In genomic region chr9:9127041-9127755, GRCm38 (mm10) we compare ENCODE assay signal across 11 mouse cellular contexts.
DNase-seq lines count a peak whose midpoint lies in the region; ATAC-seq and TF ChIP-seq lines count a peak whose summit lies in the region.
"Had no signal": no experiment of that assay in that cellular context is flagged by ENCODE, and none has a peak within 500 bp of the region (broad histone marks: within the 10 kb centered on the region; RNA-seq: fewer than 3 reads in every experiment).

No protein-coding gene starts in this region.

- peaks cover 66% of the 10 kb centered on the region for H3K79me2 ChIP-seq in myocyte (ENCODE audit: control insufficient read depth, insufficient read depth)

- no peaks in the 10 kb centered on the region for H3K9me3 ChIP-seq in lung, embryonic 15.5 days
- H3K9me3 ChIP-seq in midbrain, embryonic 11.5 days (ENCODE audit: control insufficient read depth, low read length): no peaks in the 10 kb centered on the region
- H3K9me3 ChIP-seq: embryonic facial prominence, embryonic 15.5 days; G1E; liver, embryonic 15.5 days had no signal

- no peak for DNase-seq in lung, adult 2 months
- DNase-seq in adrenal gland, postnatal 10 days: peak; percentile 70
- DNase-seq in midbrain, embryonic 11.5 days (ENCODE audit: low spot score, missing footprints): no peak
- DNase-seq in right cerebral cortex, postnatal 36 days (ENCODE audit: low spot score in 2 of 2): no peak
- DNase-seq in right cerebral cortex, postnatal 4 days: no peak

- ATAC-seq in lung, embryonic 15.5 days (ENCODE audit: borderline replicate concordance, extremely low read depth, low FRiP score, low TSS enrichment): peak; percentile 31; the same call in 1 of the 2 replicates
- ATAC-seq in midbrain, embryonic 11.5 days (ENCODE audit: low FRiP score): no peak

- TF ChIP-seq POLR2A in lung, adult 2 months (IDR thresholded peaks at IDR 0.05; ENCODE audit: borderline replicate concordance, extremely low read depth, low read depth, low read length): no peak
- no peak for TF ChIP-seq POLR2A in embryonic fibroblast, embryonic 13.5 days (IDR thresholded peaks at IDR 0.05; ENCODE audit: low read depth, low read length)
- TF ChIP-seq POLR2A in myocyte (IDR thresholded peaks at IDR 0.05; ENCODE audit: insufficient read length, low read depth): no peak

- H3K4me3 ChIP-seq in lung, embryonic 15.5 days: no peak overlapping the region
- H3K4me3 ChIP-seq in lung, adult 2 months (replicated peaks; ENCODE audit: extremely low read depth, low read depth, low read length): no peak overlapping the region
- no peak overlapping the region for H3K4me3 ChIP-seq in embryonic fibroblast, embryonic 13.5 days (ENCODE audit: insufficient read depth, low read length)
- no peak overlapping the region for H3K4me3 ChIP-seq in myocyte
- no peak overlapping the region for H3K4me3 ChIP-seq in midbrain, embryonic 11.5 days (ENCODE audit: low read depth, low read length)
- H3K4me3 ChIP-seq: embryonic facial prominence, embryonic 15.5 days; liver, embryonic 15.5 days had no signal

- no peaks in the 10 kb centered on the region for H3K36me3 ChIP-seq in lung, embryonic 15.5 days
- no peaks in the 10 kb centered on the region for H3K36me3 ChIP-seq in myocyte (ENCODE audit: control insufficient read depth, insufficient read depth)
- no peaks in the 10 kb centered on the region for H3K36me3 ChIP-seq in midbrain, embryonic 11.5 days (ENCODE audit: control insufficient read depth, insufficient read depth, low read length)
- H3K36me3 ChIP-seq: embryonic facial prominence, embryonic 15.5 days; G1E; liver, embryonic 15.5 days had no signal

- no peak overlapping the region for H3ac ChIP-seq in myocyte (ENCODE audit: control insufficient read depth, insufficient read length)

- H3K27me3 ChIP-seq in lung, embryonic 15.5 days: no peaks in the 10 kb centered on the region
- H3K27me3 ChIP-seq in myocyte (ENCODE audit: control insufficient read depth, insufficient read depth, insufficient read length): no peaks in the 10 kb centered on the region
- no peaks in the 10 kb centered on the region for H3K27me3 ChIP-seq in midbrain, embryonic 11.5 days (ENCODE audit: control insufficient read depth, insufficient read depth, low read length)
- H3K27me3 ChIP-seq: embryonic facial prominence, embryonic 15.5 days; liver, embryonic 15.5 days had no signal

- WGBS in lung, embryonic 15.5 days: 29% methylated on average over 4 of the region's 4 CpGs
- 31% methylated on average over 4 of the region's 4 CpGs for WGBS in lung, adult 2 months
- 54% methylated on average over 4 of the region's 4 CpGs for WGBS in midbrain, embryonic 11.5 days

- no peak overlapping the region for H3K9ac ChIP-seq in lung, embryonic 15.5 days
- no peak overlapping the region for H3K9ac ChIP-seq in midbrain, embryonic 11.5 days (ENCODE audit: low read length)
- H3K9ac ChIP-seq: embryonic facial prominence, embryonic 15.5 days; liver, embryonic 15.5 days had no signal

- H3K27ac ChIP-seq in lung, embryonic 15.5 days: no peak overlapping the region; the same call in 1 of the 2 replicates
- H3K27ac ChIP-seq in embryonic fibroblast, embryonic 13.5 days (ENCODE audit: insufficient read depth, low read length): peak overlapping the region; percentile 70
- no peak overlapping the region for H3K27ac ChIP-seq in midbrain, embryonic 11.5 days (ENCODE audit: low read depth, low read length)
- H3K27ac ChIP-seq: embryonic facial prominence, embryonic 15.5 days; liver, embryonic 15.5 days had no signal

- no peak overlapping the region for H3K4me2 ChIP-seq in lung, embryonic 15.5 days
- H3K4me2 ChIP-seq in myocyte (ENCODE audit: low read depth): peak overlapping the region; percentile 74
- H3K4me2 ChIP-seq in midbrain, embryonic 11.5 days: no peak overlapping the region
- H3K4me2 ChIP-seq: embryonic facial prominence, embryonic 15.5 days; liver, embryonic 15.5 days had no signal

- TF ChIP-seq CTCF in lung, adult 2 months (IDR thresholded peaks at IDR 0.05; ENCODE audit: insufficient read depth, low read length): no peak
- no peak for TF ChIP-seq CTCF in embryonic fibroblast, embryonic 13.5 days (IDR thresholded peaks at IDR 0.05; ENCODE audit: borderline replicate concordance, insufficient read depth, low read length)

- H3K4me1 ChIP-seq in lung, embryonic 15.5 days: peaks cover 10% of the 10 kb centered on the region
- H3K4me1 ChIP-seq in lung, adult 2 months (ENCODE audit: control insufficient read depth, insufficient read depth, low read length): no peaks in the 10 kb centered on the region; the same call in 1 of the 2 replicates
- peaks cover 15% of the 10 kb centered on the region for H3K4me1 ChIP-seq in embryonic fibroblast, embryonic 13.5 days (ENCODE audit: control insufficient read depth, insufficient read depth, low read length)
- H3K4me1 ChIP-seq in midbrain, embryonic 11.5 days (ENCODE audit: control insufficient read depth, insufficient read depth, low read length): no peaks in the 10 kb centered on the region
- H3K4me1 ChIP-seq: liver, embryonic 15.5 days had no signal

TF ChIP-seq in myocyte, 11 proteins besides CTCF, POLR2A, EP300 and RAD21:
- TF ChIP-seq MYOG (IDR thresholded peaks at IDR 0.05; ENCODE audit: control insufficient read depth in 1 of 3, insufficient read depth in 1 of 3, insufficient read length in 2 of 3, low read depth in 2 of 3): no peak
- no peak for TF ChIP-seq MYOD1 (IDR thresholded peaks at IDR 0.05; ENCODE audit: control insufficient read depth in 1 of 3, insufficient read length in 2 of 3, low read depth in 2 of 3)
- TF ChIP-seq TCF12 (IDR thresholded peaks at IDR 0.05; ENCODE audit: insufficient read depth, poor library complexity, severe bottlenecking): no peak
- 0 out of 2 replicates have a peak, but pooled peaks have one; percentile 46 for TF ChIP-seq CEBPB (IDR thresholded peaks at IDR 0.05; ENCODE audit: insufficient read depth, poor library complexity, severe bottlenecking)
- TF ChIP-seq POLR2AphosphoS2 (IDR thresholded peaks at IDR 0.05; ENCODE audit: insufficient read length, low read depth): no peak
- no peak for TF ChIP-seq USF1 (IDR thresholded peaks at IDR 0.05; ENCODE audit: low read depth)
- no peak for TF ChIP-seq E2F4 (IDR thresholded peaks at IDR 0.05; ENCODE audit: insufficient read depth)
- TF ChIP-seq SRF (IDR thresholded peaks at IDR 0.05; ENCODE audit: control insufficient read depth, insufficient read length, low read depth): no peak
- no peak for TF ChIP-seq TCF3 (IDR thresholded peaks at IDR 0.05; ENCODE audit: insufficient read length, low read depth)
